Mouse (Mus musculus): ENCODE measurements around the gene Stx1a. TPM values are rescaled to one million over a fixed set of nuclear protein-coding genes. Genes with fewer than 3 reads are reported as not detected.

Gene Stx1a
- total RNA-seq, 1 experiment from 2014 or later: 10.4 TPM

GRCm38 (mm10) chr5:135008671-135009589 is 14.4 kb upstream of the Stx1a start, which contains the start of gene Abhd11:
Gene Abhd11, plus strand, starts transcription at chr5:135009152.
- peak; percentile 94 for DNase-seq

GRCm38 (mm10) chr5:135009590-135010319 is 13.5 kb upstream of the Stx1a start:
- peak; percentile 82 for DNase-seq

- DNase-seq: no peak
Measured at GRCm38 (mm10) chr5:135010320-135010709, 13.0 kb upstream of the Stx1a start.

GRCm38 (mm10) chr5:135010841-135011743 is 12.2 kb upstream of the Stx1a start:
- DNase-seq: no peak

- no peak for DNase-seq
Measured at GRCm38 (mm10) chr5:135011809-135012613, 11.3 kb upstream of the Stx1a start.

- DNase-seq: peak; percentile 84
Measured at GRCm38 (mm10) chr5:135012671-135013441, 10.4 kb upstream of the Stx1a start.

GRCm38 (mm10) chr5:135015497-135015896 is 7.8 kb upstream of the Stx1a start:
- DNase-seq: peak; percentile 85

GRCm38 (mm10) chr5:135016224-135016759 is 7.0 kb upstream of the Stx1a start:
- no peak for DNase-seq

GRCm38 (mm10) chr5:135021814-135022213 is 1.5 kb upstream of the Stx1a start:
- peak; percentile 82 for DNase-seq

GRCm38 (mm10) chr5:135024665-135025224 is 1.5 kb downstream of the Stx1a start:
- DNase-seq: no peak

GRCm38 (mm10) chr5:135025899-135026298 is 2.6 kb downstream of the Stx1a start:
- DNase-seq: no peak

- peak; percentile 89 for DNase-seq
Measured at GRCm38 (mm10) chr5:135029007-135029854, 5.9 kb downstream of the Stx1a start.

- no peak for DNase-seq
Measured at GRCm38 (mm10) chr5:135032581-135032980, 9.3 kb downstream of the Stx1a start.

GRCm38 (mm10) chr5:135034593-135034992 is 11.3 kb downstream of the Stx1a start:
- DNase-seq: no peak

- no peak for DNase-seq
Measured at GRCm38 (mm10) chr5:135035608-135036359, 12.5 kb downstream of the Stx1a start.

GRCm38 (mm10) chr5:135037946-135038345 is 14.7 kb downstream of the Stx1a start:
- no peak for DNase-seq

- DNase-seq: no peak
Measured at GRCm38 (mm10) chr5:135039541-135039940, 16.3 kb downstream of the Stx1a start.

- no peak for DNase-seq
Measured at GRCm38 (mm10) chr5:135040059-135040458, 16.8 kb downstream of the Stx1a start.
